Mouse (Mus musculus): ENCODE measurements at regions not wholly inside any gene's neighbourhood (a gene's known extent, or its start where the extent isn't known, plus 50 kb on each side); places are given as distances from the start of the nearest gene placed in this dataset.

- DNase-seq (ENCODE audit: extremely low spot score in 1 of 2, low spot score in 1 of 2), result no peak
These were observed 324.5 kb upstream of the Cdh9 start for GRCm38 (mm10) chr15:16404077-16404476.

- no peak for DNase-seq (ENCODE audit: extremely low spot score in 1 of 2, low spot score in 1 of 2)
These were observed 322.4 kb upstream of the Cdh9 start for GRCm38 (mm10) chr15:16406203-16406602.

GRCm38 (mm10) chr15:16411686-16412085 lies 316.9 kb upstream of the Cdh9 start:
- no peak for DNase-seq (ENCODE audit: extremely low spot score in 1 of 2, low spot score in 1 of 2)

- no peak for DNase-seq (ENCODE audit: extremely low spot score in 1 of 2, low spot score in 1 of 2)
These were observed 310.8 kb upstream of the Cdh9 start for GRCm38 (mm10) chr15:16417719-16418118.

GRCm38 (mm10) chr15:16423019-16423418 lies 305.5 kb upstream of the Cdh9 start:
- DNase-seq (ENCODE audit: extremely low spot score in 1 of 2, low spot score in 1 of 2), result no peak

GRCm38 (mm10) chr15:16446631-16447030 lies 281.9 kb upstream of the Cdh9 start:
- no peak for DNase-seq (ENCODE audit: extremely low spot score in 1 of 2, low spot score in 1 of 2)

GRCm38 (mm10) chr15:16491238-16491637 lies 237.3 kb upstream of the Cdh9 start:
- no peak for DNase-seq (ENCODE audit: extremely low spot score in 1 of 2, low spot score in 1 of 2)

GRCm38 (mm10) chr15:16492871-16493270 lies 235.7 kb upstream of the Cdh9 start:
- DNase-seq (ENCODE audit: extremely low spot score in 1 of 2, low spot score in 1 of 2), result no peak

- peak; percentile 11 to 24 for DNase-seq (ENCODE audit: extremely low spot score in 1 of 2, low spot score in 1 of 2)
These were observed 208.0 kb upstream of the Cdh9 start for GRCm38 (mm10) chr15:16520556-16520955.

- no peak for DNase-seq (ENCODE audit: extremely low spot score in 1 of 2, low spot score in 1 of 2)
These were observed 196.0 kb upstream of the Cdh9 start for GRCm38 (mm10) chr15:16532587-16532986.

GRCm38 (mm10) chr15:16541226-16541625 lies 187.3 kb upstream of the Cdh9 start:
- DNase-seq (ENCODE audit: extremely low spot score in 1 of 2, low spot score in 1 of 2), result no peak

GRCm38 (mm10) chr15:16555173-16555572 lies 173.4 kb upstream of the Cdh9 start:
- no peak for DNase-seq (ENCODE audit: extremely low spot score in 1 of 2, low spot score in 1 of 2)

- DNase-seq (ENCODE audit: extremely low spot score in 1 of 2, low spot score in 1 of 2), result no peak
These were observed 172.2 kb upstream of the Cdh9 start for GRCm38 (mm10) chr15:16556338-16556737.

- DNase-seq (ENCODE audit: extremely low spot score in 1 of 2, low spot score in 1 of 2), result no peak
These were observed 162.3 kb upstream of the Cdh9 start for GRCm38 (mm10) chr15:16566155-16566732.

GRCm38 (mm10) chr15:16566799-16567198 lies 161.8 kb upstream of the Cdh9 start:
- DNase-seq (ENCODE audit: extremely low spot score in 1 of 2, low spot score in 1 of 2), result no peak

- no peak for DNase-seq (ENCODE audit: extremely low spot score in 1 of 2, low spot score in 1 of 2)
These were observed 111.7 kb upstream of the Cdh9 start for GRCm38 (mm10) chr15:16616812-16617211.

GRCm38 (mm10) chr15:16629341-16630121 lies 99.0 kb upstream of the Cdh9 start:
- DNase-seq (ENCODE audit: extremely low spot score in 1 of 2, low spot score in 1 of 2), result no peak

- DNase-seq (ENCODE audit: extremely low spot score in 1 of 2, low spot score in 1 of 2), result no peak
These were observed 88.9 kb upstream of the Cdh9 start for GRCm38 (mm10) chr15:16639631-16640030.

- DNase-seq (ENCODE audit: extremely low spot score in 1 of 2, low spot score in 1 of 2), result no peak
These were observed 75.5 kb upstream of the Cdh9 start for GRCm38 (mm10) chr15:16652934-16653669.

- DNase-seq (ENCODE audit: extremely low spot score in 1 of 2, low spot score in 1 of 2), result no peak
These were observed 74.9 kb upstream of the Cdh9 start for GRCm38 (mm10) chr15:16653690-16654089.

- DNase-seq (ENCODE audit: extremely low spot score in 1 of 2, low spot score in 1 of 2), result no peak
These were observed 67.3 kb upstream of the Cdh9 start for GRCm38 (mm10) chr15:16661226-16661625.

Measured in layer of hippocampus, postnatal 25 days (tissue).